Mouse (Mus musculus) 3134 (cell line): ENCODE results near the gene Entpd3.
"Not testable (repeated sequence)": the region's sequence is repeated elsewhere in the genome, so short reads cannot be mapped to it uniquely, and the experiment has no call there.

Experiments
- DNase-seq: peaks from one replicate; pipeline ENCODE4 v3.0.0-alpha.2; 2011; ENCODE audit warnings: low spot score; ENCODE audit not compliant: insufficient read length; ENCODE audit errors: extremely low read depth

The Entpd3 gene

GRCm38 (mm10) chr9:120532691-120533090, 6.9 kb upstream of the Entpd3 start:
- no peak for DNase-seq

GRCm38 (mm10) chr9:120533446-120533950, 6.1 kb upstream of the Entpd3 start:
- not testable (repeated sequence) for DNase-seq

GRCm38 (mm10) chr9:120541411-120541810, 1.8 kb downstream of the Entpd3 start:
- DNase-seq = no peak

- DNase-seq = no peak
These were observed 2.6 kb downstream of the Entpd3 start for GRCm38 (mm10) chr9:120542241-120542640.

- peak; percentile 22 for DNase-seq
These were observed 6.4 kb downstream of the Entpd3 start for GRCm38 (mm10) chr9:120545994-120546393.

GRCm38 (mm10) chr9:120546482-120546881, 6.9 kb downstream of the Entpd3 start:
- DNase-seq = no peak

- peak; percentile 30 for DNase-seq
These were observed 7.5 kb downstream of the Entpd3 start for GRCm38 (mm10) chr9:120547026-120547668.

- no peak for DNase-seq
These were observed 11.2 kb downstream of the Entpd3 start for GRCm38 (mm10) chr9:120550778-120551177.

GRCm38 (mm10) chr9:120563590-120563989, 24.0 kb downstream of the Entpd3 start:
- DNase-seq = no peak

- no peak for DNase-seq
These were observed 24.6 kb downstream of the Entpd3 start for GRCm38 (mm10) chr9:120564247-120564646.

- no peak for DNase-seq
These were observed 26.8 kb downstream of the Entpd3 start for GRCm38 (mm10) chr9:120566384-120566783.

GRCm38 (mm10) chr9:120568917-120569316, 29.3 kb downstream of the Entpd3 start:
- DNase-seq = no peak

GRCm38 (mm10) chr9:120569721-120570333, 30.2 kb downstream of the Entpd3 start:
- peak; percentile 36 for DNase-seq

- peak; percentile 27 for DNase-seq
These were observed 30.7 kb downstream of the Entpd3 start for GRCm38 (mm10) chr9:120570334-120570725.

- peak; percentile 96 for DNase-seq
These were observed 31.3 kb downstream of the Entpd3 start, which contains the start of gene Rpl14 for GRCm38 (mm10) chr9:120570741-120571592. Gene Rpl14 (plus strand): TSS chr9:120571444.

- DNase-seq = no peak
These were observed 32.2 kb downstream of the Entpd3 start for GRCm38 (mm10) chr9:120571593-120572385.

GRCm38 (mm10) chr9:120575748-120576661, 36.4 kb downstream of the Entpd3 start:
- DNase-seq = no peak

GRCm38 (mm10) chr9:120576662-120577013, 37.0 kb downstream of the Entpd3 start:
- no peak for DNase-seq

GRCm38 (mm10) chr9:120577133-120577651, 37.6 kb downstream of the Entpd3 start:
- DNase-seq = peak; percentile 89
